Mouse (Mus musculus) ES-CJ7 (cell line): ENCODE results near the gene Slc19a2.

Experiments
- DNase-seq: peaks from one replicate; pipeline ENCODE4 v3.0.0; 2011; ENCODE audit warnings: low read depth, low spot score

The Slc19a2 gene

DNA sequence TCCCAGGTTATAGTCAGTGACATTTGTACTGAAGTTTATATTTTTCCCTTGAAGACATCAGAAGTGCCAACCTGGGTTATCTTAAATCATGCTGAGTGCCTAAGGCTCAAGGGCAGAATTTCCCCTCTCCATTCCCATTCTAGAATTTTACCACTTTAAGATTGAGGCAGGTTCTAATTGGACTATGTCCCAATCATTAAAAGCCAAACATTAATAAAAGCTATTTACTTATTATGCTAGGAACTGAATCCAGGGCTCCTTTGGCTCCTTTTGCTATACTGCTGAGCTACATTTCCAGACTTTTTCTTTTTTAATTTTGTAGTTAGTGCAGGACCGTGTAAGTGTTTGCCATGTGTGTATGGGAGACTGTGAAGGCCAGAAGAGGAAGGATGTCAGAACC is 2.6 kb downstream of the Slc19a2 start:
- DNase-seq = no peak

DNA sequence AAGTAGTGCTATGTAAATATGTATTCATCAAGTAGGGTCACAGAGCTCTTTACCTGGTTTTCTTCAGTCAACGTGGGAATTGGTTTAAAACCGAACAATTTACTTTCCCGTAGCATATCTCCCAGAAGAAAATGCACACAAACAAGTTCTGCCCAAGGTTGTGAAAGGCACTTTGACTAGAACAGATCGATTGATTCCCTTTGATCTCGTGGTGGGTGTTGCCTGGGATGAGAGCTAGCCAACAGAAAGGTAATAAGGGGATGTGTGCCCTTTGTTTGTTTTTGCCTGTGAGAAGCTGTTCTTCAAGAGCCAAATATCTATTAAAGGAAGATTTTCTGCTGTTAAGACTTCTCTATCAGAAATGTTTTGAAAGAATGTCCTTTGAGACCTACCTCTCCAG is 3.7 kb downstream of the Slc19a2 start:
- DNase-seq = no peak

DNA sequence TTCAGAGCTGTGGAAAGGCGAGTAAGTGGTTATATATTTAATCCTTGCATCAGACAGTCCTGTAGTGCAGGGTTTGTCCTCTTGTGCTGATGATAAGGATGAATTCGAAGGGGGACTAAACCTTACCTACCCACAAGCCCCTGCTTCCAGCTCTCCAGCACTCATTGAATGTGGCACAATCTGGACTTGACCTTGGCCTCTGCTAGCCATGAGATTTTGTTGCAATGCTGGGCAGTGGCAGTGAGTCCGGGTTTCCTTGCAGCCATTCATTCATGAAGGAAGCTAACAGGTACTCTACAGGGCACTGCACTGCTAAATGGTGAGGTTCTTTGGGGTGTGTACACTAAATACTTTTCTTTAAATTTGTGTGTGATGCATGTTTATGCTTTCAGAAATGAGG is 6.0 kb downstream of the Slc19a2 start:
- DNase-seq = no peak

DNA sequence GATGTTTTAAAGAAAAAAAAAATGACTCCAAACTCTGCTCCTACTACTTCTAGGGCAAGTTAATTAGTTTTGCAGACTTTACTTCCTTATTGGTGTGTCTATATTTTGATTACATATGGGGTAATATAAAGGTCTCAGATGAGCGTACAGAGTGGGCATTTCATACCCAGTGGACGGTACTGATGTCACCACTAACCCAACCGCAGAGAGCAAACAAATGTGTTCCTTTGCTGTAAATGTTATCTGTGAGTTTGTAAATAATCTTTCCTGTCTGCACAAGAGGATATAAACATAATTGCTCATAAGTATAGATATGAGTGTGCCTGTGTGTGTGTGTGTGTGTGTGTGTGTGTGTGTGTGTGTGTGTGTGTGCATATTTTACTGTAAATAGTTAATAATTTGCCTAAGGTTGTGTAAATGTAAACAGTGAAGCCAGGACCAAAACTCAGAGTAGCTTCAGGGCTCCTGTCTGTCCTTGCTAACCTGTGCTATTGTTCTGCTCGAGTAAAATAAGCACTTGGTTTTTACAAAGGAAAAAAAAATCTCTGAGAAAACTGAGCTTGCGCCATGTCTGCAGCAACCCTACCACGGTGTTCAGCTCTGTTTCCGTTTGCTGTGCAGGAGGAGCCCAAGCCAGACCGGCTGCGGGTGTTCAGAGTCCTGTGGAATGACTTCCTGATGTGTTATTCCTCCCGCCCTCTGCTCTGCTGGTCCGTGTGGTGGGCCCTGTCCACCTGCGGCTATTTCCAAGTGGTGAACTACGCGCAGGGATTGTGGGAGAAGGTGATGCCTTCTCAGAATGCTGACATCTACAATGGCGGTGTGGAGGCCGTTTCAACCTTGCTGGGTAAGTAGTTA is 11.6 kb downstream of the Slc19a2 start:
- DNase-seq = no peak

GRCm38 (mm10) chr1:164261553-164261952 is 12.7 kb downstream of the Slc19a2 start:
- no peak for DNase-seq

GRCm38 (mm10) chr1:164270941-164271340 is 22.1 kb downstream of the Slc19a2 start:
- DNase-seq = no peak

DNA sequence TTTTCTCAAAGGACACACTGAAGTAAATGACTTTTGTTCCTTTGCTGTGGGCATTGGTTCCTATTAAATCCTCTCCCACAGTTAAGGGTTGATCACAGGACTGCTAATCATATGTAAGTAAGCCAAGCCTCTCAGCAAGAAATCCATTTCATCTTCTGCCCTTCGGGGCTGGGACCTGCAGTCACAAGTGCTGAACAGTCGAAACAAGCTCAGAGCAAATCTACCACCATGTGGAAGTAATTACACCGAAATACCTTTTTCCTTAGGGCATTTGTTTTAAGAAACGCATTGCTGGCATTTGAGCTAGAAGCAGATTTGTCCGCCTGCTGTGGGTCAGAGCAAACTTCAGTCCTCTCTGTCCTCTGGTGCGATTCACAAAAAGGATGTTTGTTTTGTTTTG is 24.8 kb downstream of the Slc19a2 start:
- DNase-seq = no peak

GRCm38 (mm10) chr1:164275455-164275954 is 26.7 kb downstream of the Slc19a2 start, which contains the start of gene Ccdc181:
Gene Ccdc181 (plus strand): TSS chr1:164275585.
- DNase-seq = peak; percentile 97

GRCm38 (mm10) chr1:164276552-164276951 is 27.7 kb downstream of the Slc19a2 start:
- no peak for DNase-seq

- DNase-seq = no peak
These were observed 30.5 kb downstream of the Slc19a2 start for GRCm38 (mm10) chr1:164279332-164279731.

GRCm38 (mm10) chr1:164284007-164284406 is 35.2 kb downstream of the Slc19a2 start:
- no peak for DNase-seq

GRCm38 (mm10) chr1:164287406-164287805 is 38.6 kb downstream of the Slc19a2 start:
- DNase-seq = no peak

DNA sequence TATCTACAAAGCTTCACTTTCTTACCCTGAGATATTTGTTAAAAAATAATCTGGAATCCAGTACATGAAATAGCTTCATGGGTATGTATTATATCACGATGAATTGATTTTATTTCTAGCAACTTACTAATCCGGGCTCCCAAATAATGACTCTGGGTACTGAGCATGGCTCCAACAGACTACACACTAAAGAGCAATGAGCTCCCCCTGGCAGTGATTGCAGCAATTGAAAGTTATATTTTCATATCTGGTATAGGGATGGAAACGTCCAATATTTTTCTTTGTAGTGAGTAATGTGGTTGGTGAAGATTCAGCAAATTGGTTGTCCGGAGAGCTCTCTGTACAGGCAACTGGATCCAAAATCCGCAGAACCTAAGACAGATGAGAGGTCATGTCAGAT is 43.2 kb downstream of the Slc19a2 start:
- DNase-seq = no peak

GRCm38 (mm10) chr1:164294071-164294470 is 45.2 kb downstream of the Slc19a2 start:
- no peak for DNase-seq

DNA sequence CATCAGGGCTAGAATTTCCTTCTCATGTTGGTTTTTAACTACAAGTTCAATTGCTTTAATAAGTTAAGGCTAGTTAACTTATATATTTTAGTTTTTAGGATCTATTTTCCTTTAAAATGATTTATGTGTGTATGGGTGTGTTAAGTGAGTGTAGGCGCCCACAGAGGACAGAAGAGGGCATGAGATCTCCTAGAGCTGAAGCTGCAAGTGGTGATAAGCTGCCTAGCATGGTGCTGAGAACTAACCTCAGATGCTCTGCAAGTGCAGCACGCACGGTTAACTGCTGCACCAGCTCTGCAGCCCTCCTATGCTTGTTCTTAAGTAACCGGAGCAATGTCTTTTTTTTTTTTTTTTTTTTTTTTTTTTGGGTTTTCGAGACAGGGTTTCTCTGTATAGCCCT is 47.6 kb downstream of the Slc19a2 start:
- DNase-seq = no peak

GRCm38 (mm10) chr1:164301949-164302348 is 53.1 kb downstream of the Slc19a2 start:
- DNase-seq = no peak

GRCm38 (mm10) chr1:164303821-164304220 is 55.0 kb downstream of the Slc19a2 start, which contains the start of gene Nme7:
Gene Nme7 (plus strand): TSS chr1:164304121.
- DNase-seq = no peak

DNA sequence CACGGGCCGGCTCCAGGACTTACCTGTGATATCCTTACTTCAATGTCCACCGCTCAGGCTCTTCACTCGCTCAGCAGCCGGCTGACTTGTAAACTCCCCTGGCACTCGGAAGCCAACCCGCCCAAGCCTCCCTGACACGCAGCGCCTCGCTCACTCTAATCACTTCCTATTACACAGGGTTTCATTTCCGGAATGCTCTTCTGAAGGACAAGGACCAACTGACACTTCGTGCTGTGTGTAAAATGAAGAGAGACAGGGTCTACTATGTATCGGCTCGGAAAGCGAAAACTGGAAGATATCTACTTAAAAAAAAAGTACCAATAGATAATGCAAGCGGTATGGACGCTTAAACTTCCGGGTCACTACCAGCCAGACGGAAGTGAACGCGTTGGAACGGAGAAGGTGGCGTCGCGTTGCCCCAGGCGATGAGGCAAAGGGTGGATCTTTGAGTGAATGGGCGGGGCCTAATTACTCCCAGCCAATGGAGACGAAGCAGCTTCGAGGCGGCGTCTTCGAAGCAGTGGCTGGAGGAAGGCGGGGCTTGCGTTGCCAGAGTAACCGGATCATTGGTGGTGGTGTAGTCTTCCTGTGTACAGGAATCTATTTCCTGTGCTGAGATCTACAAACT is 58.4 kb downstream of the Slc19a2 start, which contains the start of gene Blzf1:
Blzf1 (minus strand) TSS at position 366 of the 628 bp plus-strand sequence.
- DNase-seq = peak; percentile 100

DNA sequence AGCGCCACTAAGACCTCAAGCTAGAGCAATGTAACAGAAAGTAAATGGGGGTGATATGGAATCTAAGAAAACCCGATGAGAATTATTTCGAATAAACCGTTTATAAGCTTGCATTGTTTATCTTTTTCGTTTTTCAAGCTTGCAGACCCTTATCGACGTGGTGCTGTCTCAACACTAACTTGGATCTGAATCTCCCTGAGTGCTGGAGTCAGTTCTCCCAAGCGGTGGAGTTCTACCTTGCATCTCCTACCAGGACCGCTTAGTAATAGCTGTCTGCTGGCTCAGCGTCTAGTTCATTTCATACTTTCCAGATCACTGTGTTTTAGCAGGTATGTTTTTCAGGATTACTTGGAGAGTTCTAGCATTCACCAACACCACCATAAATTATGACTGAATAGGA is 59.1 kb downstream of the Slc19a2 start:
- DNase-seq = peak; percentile 39

GRCm38 (mm10) chr1:164314085-164314484 is 65.2 kb downstream of the Slc19a2 start:
- DNase-seq = no peak
